Mouse (Mus musculus) erythroblast, embryonic 14.5 days (primary cell): Measurements from ENCODE around the gene Acp6.

Experiments
- GATA1 ChIP-seq: IDR thresholded peaks from 2 replicates; pipeline ENCODE4 v1.6.1; 2012; ENCODE audit warnings: low read length, inconsistent platforms, mixed read lengths
- TAL1 ChIP-seq: IDR thresholded peaks from 3 replicates; pipeline ENCODE4 v1.6.1; 2012; ENCODE audit warnings: low read length, inconsistent platforms, mixed read lengths

DNA sequence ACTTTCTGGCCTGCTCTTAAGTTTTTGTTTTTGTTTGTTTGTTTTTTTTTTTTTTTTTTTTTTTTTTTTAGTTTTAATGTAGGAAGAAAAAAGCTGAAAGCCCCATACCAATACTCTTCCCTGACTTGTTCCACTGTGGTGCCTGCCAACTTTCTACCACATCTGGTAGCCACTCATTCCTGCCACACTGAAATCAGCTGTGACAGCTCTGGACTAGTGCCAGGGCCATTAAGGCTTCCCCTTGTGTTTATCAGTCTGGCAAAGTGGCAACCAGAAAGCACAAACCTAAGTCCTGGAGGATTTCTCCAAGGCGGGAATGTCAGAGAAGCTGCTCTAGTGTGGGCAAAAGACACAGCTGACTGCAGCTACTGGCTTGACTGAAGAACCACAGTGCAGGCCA lies 55.9 kb downstream of the Acp6 start:
- TF ChIP-seq TAL1: no peak
- TF ChIP-seq GATA1: no peak
